Mouse (Mus musculus) kidney, embryonic 14.5 days (tissue): Measurements from ENCODE around the gene Mars. TPM values are rescaled to one million over a fixed set of nuclear protein-coding genes. Genes with fewer than 3 reads are reported as not detected.
A peak's percentile ranks its signal among the peaks of the same experiment; 100 is the strongest.

ENCODE experiments used
- ATAC-seq: fragments of 200-750 bp; cut with Nextera tagmentation; 2 replicates; pipeline ENCODE4 v1.8.0; 2017; ENCODE audit warnings: moderate number of reproducible peaks, mild to moderate bottlenecking, moderate TSS enrichment, moderate library complexity; ENCODE audit not compliant: low FRiP score, low TSS enrichment
- H3K27ac ChIP-seq: fragments of 300-500 bp; sonication (generic); 2 replicates; pipeline ENCODE4 v1.5.1; 2014; ENCODE audit warnings: low read depth, mild to moderate bottlenecking, low read length, moderate library complexity, mixed read lengths
- H3K27me3 ChIP-seq: fragments of 300-500 bp; sonication (generic); 2 replicates; pipeline ENCODE4 v1.6.1; 2014; ENCODE audit warnings: mild to moderate bottlenecking, low read length; ENCODE audit not compliant: control insufficient read depth, insufficient read depth
- H3K36me3 ChIP-seq: fragments of 300-500 bp; sonication (generic); 2 replicates; pipeline ENCODE4 v1.6.1; 2014; ENCODE audit warnings: low read length, mixed read lengths; ENCODE audit not compliant: control insufficient read depth, insufficient read depth
- H3K4me1 ChIP-seq: fragments of 300-500 bp; sonication (generic); 2 replicates; pipeline ENCODE4 v1.6.1; 2014; ENCODE audit warnings: low read length, mixed read lengths; ENCODE audit not compliant: control insufficient read depth, insufficient read depth
- H3K4me2 ChIP-seq: fragments of 300-500 bp; sonication (generic); replicated peaks from 2 replicates; pipeline ENCODE4 v1.6.1; 2014; ENCODE audit warnings: low read depth, mild to moderate bottlenecking, low read length
- H3K4me3 ChIP-seq: fragments of 300-500 bp; sonication (generic); 2 replicates; pipeline ENCODE4 v1.5.1; 2014; ENCODE audit warnings: mild to moderate bottlenecking, low read length
- H3K9ac ChIP-seq: fragments of 300-500 bp; sonication (generic); 2 replicates; pipeline ENCODE4 v1.6.1; 2014; ENCODE audit warnings: low read depth, mild to moderate bottlenecking, low read length, moderate library complexity
- H3K9me3 ChIP-seq: fragments of 300-500 bp; sonication (generic); 2 replicates; pipeline ENCODE4 v1.6.1; 2016; ENCODE audit warnings: low read length; ENCODE audit not compliant: control insufficient read depth
- WGBS: fragments of 180-500 bp; shearing (Covaris S2); extraction: QIAGEN DNeasy Blood & Tissue Kit; methylation state at CpG from one replicate; pipeline ENCODE4 v1.1.7; 2014; 5-methylcytosine and 5-hydroxymethylcytosine counted together
- polyA plus RNA-seq: library from polyadenylated mRNA; unstranded; fragments of >200 nt; fragmentation: Nextera tagmentation; extraction: Ambion mirVana; gene quantifications from 2 replicates; pipeline ENCODE4 v1.2.1, GENCODE M21; 2014

The Mars gene
- polyA plus RNA-seq, 1 experiment from 2014 or later = 146 TPM

- Histone ChIP-seq H3K36me3 (peaks cover 16% of the 10 kb centered on the region; the same call in 1 of the 2 replicates), H3K9me3 (no peaks in the 10 kb centered on the region), H3K27me3 (peaks cover 24% of the 10 kb centered on the region), H3K4me1 (peaks cover 11% of the 10 kb centered on the region; the same call in 1 of the 2 replicates), H3K4me3 (no peak overlapping the region), H3K27ac (no peak overlapping the region), H3K9ac (no peak overlapping the region), H3K4me2 (no peak overlapping the region)
- 78% methylated on average over 4 of the region's 4 CpGs for WGBS
- no peak for ATAC-seq
These were observed 46.6 kb downstream of the Mars start for GRCm38 (mm10) chr10:127264971-127265370.

GRCm38 (mm10) chr10:127264336-127264735 lies 47.2 kb downstream of the Mars start:
- H3K9me3 ChIP-seq = no peaks in the 10 kb centered on the region
- no peak overlapping the region for H3K9ac ChIP-seq
- H3K27ac ChIP-seq = no peak overlapping the region
- no peak for ATAC-seq
- H3K4me3 ChIP-seq = no peak overlapping the region
- H3K4me2 ChIP-seq = no peak overlapping the region
- peaks cover 24% of the 10 kb centered on the region for H3K27me3 ChIP-seq
- peaks cover 12% of the 10 kb centered on the region; the same call in 1 of the 2 replicates for H3K36me3 ChIP-seq
- peaks cover 11% of the 10 kb centered on the region; the same call in 1 of the 2 replicates for H3K4me1 ChIP-seq
- 78% methylated on average over 8 of the region's 8 CpGs for WGBS

- 53% methylated on average over 3 of the region's 3 CpGs for WGBS
- H3K9me3 ChIP-seq = no peaks in the 10 kb centered on the region
- no peak overlapping the region for H3K4me3 ChIP-seq
- H3K27me3 ChIP-seq = peaks cover 24% of the 10 kb centered on the region
- H3K27ac ChIP-seq = no peak overlapping the region
- peaks cover 5% of the 10 kb centered on the region; the same call in 1 of the 2 replicates for H3K36me3 ChIP-seq
- no peak for ATAC-seq
- H3K4me2 ChIP-seq = no peak overlapping the region
- no peak overlapping the region for H3K9ac ChIP-seq
- peaks cover 11% of the 10 kb centered on the region; the same call in 1 of the 2 replicates for H3K4me1 ChIP-seq
These were observed 48.0 kb downstream of the Mars start for GRCm38 (mm10) chr10:127263631-127264030.

- WGBS = 1% methylated on average over 45 of the region's 53 CpGs
These were observed 48.8 kb downstream of the Mars start, which contains the start of gene Kif5a for GRCm38 (mm10) chr10:127262548-127263398. Gene Kif5a (minus strand): TSS chr10:127263348.

GRCm38 (mm10) chr10:127261706-127262547 lies 49.7 kb downstream of the Mars start:
- Histone ChIP-seq H3K9me3 (no peaks in the 10 kb centered on the region), H3K9ac (no peak overlapping the region), H3K27me3 (peaks cover 24% of the 10 kb centered on the region), H3K27ac (no peak overlapping the region), H3K4me1 (peaks cover 6% of the 10 kb centered on the region; the same call in 1 of the 2 replicates), H3K36me3 (no peaks in the 10 kb centered on the region), H3K4me2 (peak overlapping the region; percentile 87; the same call in 1 of the 2 replicates), H3K4me3 (peak overlapping the region; percentile 42; the same call in 1 of the 2 replicates)
- WGBS = 68% methylated on average over 15 of the region's 15 CpGs
- no peak for ATAC-seq

More at GRCm38 (mm10) chr10:127262548-127263398, 48.8 kb downstream of the Mars start, which contains the start of gene Kif5a:
- Histone ChIP-seq H3K4me2 (peak within 1 kb of the TSS; percentile 87), H3K27me3 (peaks cover 24% of the 10 kb centered on the region), H3K9me3 (no peaks in the 10 kb centered on the region), H3K4me1 (peaks cover 11% of the 10 kb centered on the region; the same call in 1 of the 2 replicates), H3K4me3 (peak within 1 kb of the TSS; percentile 42), H3K9ac (peak within 1 kb of the TSS; percentile 40; the same call in 1 of the 2 replicates), H3K36me3 (no peaks in the 10 kb centered on the region), H3K27ac (no peak within 1 kb of the TSS)
- ATAC-seq = no peak

- Histone ChIP-seq H3K4me3 (no peak overlapping the region), H3K27me3 (peaks cover 15% of the 10 kb centered on the region), H3K4me1 (peaks cover 6% of the 10 kb centered on the region; the same call in 1 of the 2 replicates), H3K4me2 (no peak overlapping the region), H3K9ac (no peak overlapping the region), H3K36me3 (no peaks in the 10 kb centered on the region), H3K9me3 (no peaks in the 10 kb centered on the region), H3K27ac (no peak overlapping the region)
- 79% methylated on average over 8 of the region's 8 CpGs for WGBS
- no peak for ATAC-seq
These were observed 53.1 kb downstream of the Mars start for GRCm38 (mm10) chr10:127258489-127258888.

- peaks cover 2% of the 10 kb centered on the region; the same call in 1 of the 2 replicates for H3K4me1 ChIP-seq
- no peak for ATAC-seq
- WGBS = 75% methylated on average over 6 of the region's 6 CpGs
These were observed 53.8 kb downstream of the Mars start for GRCm38 (mm10) chr10:127257790-127258189.

GRCm38 (mm10) chr10:127255625-127256345 lies 55.8 kb downstream of the Mars start:
- ATAC-seq = peak; percentile 79
- Histone ChIP-seq H3K4me1 (no peaks in the 10 kb centered on the region), H3K36me3 (no peaks in the 10 kb centered on the region), H3K4me3 (no peak overlapping the region), H3K9me3 (no peaks in the 10 kb centered on the region), H3K27me3 (no peaks in the 10 kb centered on the region), H3K27ac (no peak overlapping the region), H3K4me2 (no peak overlapping the region), H3K9ac (no peak overlapping the region)
- WGBS = 22% methylated on average over 14 of the region's 14 CpGs

More at GRCm38 (mm10) chr10:127257790-127258189, 53.8 kb downstream of the Mars start:
- Histone ChIP-seq H3K4me3 (no peak overlapping the region), H3K36me3 (no peaks in the 10 kb centered on the region), H3K27ac (no peak overlapping the region), H3K9me3 (no peaks in the 10 kb centered on the region), H3K4me2 (no peak overlapping the region), H3K27me3 (peaks cover 10% of the 10 kb centered on the region), H3K9ac (no peak overlapping the region)
